Mouse (Mus musculus): ENCODE measurements around the gene Terf2. TPM values are rescaled to one million over a fixed set of nuclear protein-coding genes. Genes with fewer than 3 reads are reported as not detected.
A peak's percentile ranks its signal among the peaks of the same experiment; 100 is the strongest.
"Not testable (repeated sequence)": the region's sequence is repeated elsewhere in the genome, so short reads cannot be mapped to it uniquely, and the experiment has no call there.

Gene Terf2
- polyA plus RNA-seq, 1 experiment from 2014 or later = 18.9 TPM

- H3K4me2 ChIP-seq (replicated peaks) = no peak overlapping the region
- H3K4me3 ChIP-seq (replicated peaks) = no peak overlapping the region
- ATAC-seq (ENCODE audit: insufficient number of reproducible peaks, low FRiP score, low TSS enrichment, low read depth) = no peak
- no peaks in the 10 kb centered on the region for H3K9me3 ChIP-seq (replicated peaks)
- H3K36me3 ChIP-seq = no peaks in the 10 kb centered on the region
- WGBS = 59% methylated on average over 4 of the region's 4 CpGs
- no peak overlapping the region for H3K9ac ChIP-seq
- H3K27ac ChIP-seq (replicated peaks) = no peak overlapping the region
- H3K4me1 ChIP-seq = peaks cover 16% of the 10 kb centered on the region
- H3K27me3 ChIP-seq = no peaks in the 10 kb centered on the region
Measured at GRCm38 (mm10) chr8:107113209-107113608, 16.9 kb upstream of the Terf2 start.

GRCm38 (mm10) chr8:107111340-107112105 lies 15.2 kb upstream of the Terf2 start:
- 81% methylated on average over 10 of the region's 11 CpGs for WGBS
- no peaks in the 10 kb centered on the region for H3K27me3 ChIP-seq

GRCm38 (mm10) chr8:107110629-107111330 lies 14.4 kb upstream of the Terf2 start:
- 64% methylated on average over 9 of the region's 9 CpGs for WGBS
- peaks cover 10% of the 10 kb centered on the region for H3K4me1 ChIP-seq
- no peak for ATAC-seq (ENCODE audit: insufficient number of reproducible peaks, low FRiP score, low TSS enrichment, low read depth)

More at GRCm38 (mm10) chr8:107111340-107112105, 15.2 kb upstream of the Terf2 start:
- Histone ChIP-seq H3K9ac (no peak overlapping the region), H3K36me3 (no peaks in the 10 kb centered on the region), H3K4me3 (replicated peaks) (no peak overlapping the region), H3K4me1 (peaks cover 16% of the 10 kb centered on the region), H3K4me2 (replicated peaks) (no peak overlapping the region), H3K9me3 (replicated peaks) (no peaks in the 10 kb centered on the region), H3K27ac (replicated peaks) (no peak overlapping the region)
- no peak for ATAC-seq (ENCODE audit: insufficient number of reproducible peaks, low FRiP score, low TSS enrichment, low read depth)

GRCm38 (mm10) chr8:107109816-107110435 lies 13.6 kb upstream of the Terf2 start:
- no peak for ATAC-seq (ENCODE audit: insufficient number of reproducible peaks, low FRiP score, low TSS enrichment, low read depth)
- no peak overlapping the region for H3K4me2 ChIP-seq (replicated peaks)
- peaks cover 8% of the 10 kb centered on the region for H3K4me1 ChIP-seq
- H3K4me3 ChIP-seq (replicated peaks) = no peak overlapping the region
- no peak overlapping the region for H3K9ac ChIP-seq
- no peaks in the 10 kb centered on the region for H3K36me3 ChIP-seq
- no peak overlapping the region for H3K27ac ChIP-seq (replicated peaks)
- no peaks in the 10 kb centered on the region for H3K27me3 ChIP-seq
- no peaks in the 10 kb centered on the region for H3K9me3 ChIP-seq (replicated peaks)
- WGBS = 78% methylated on average over 5 of the region's 5 CpGs

More at GRCm38 (mm10) chr8:107110629-107111330, 14.4 kb upstream of the Terf2 start:
- no peaks in the 10 kb centered on the region for H3K27me3 ChIP-seq
- no peak overlapping the region for H3K27ac ChIP-seq (replicated peaks)
- no peaks in the 10 kb centered on the region for H3K9me3 ChIP-seq (replicated peaks)
- no peak overlapping the region for H3K4me2 ChIP-seq (replicated peaks)
- H3K9ac ChIP-seq = no peak overlapping the region
- H3K4me3 ChIP-seq (replicated peaks) = no peak overlapping the region
- no peaks in the 10 kb centered on the region for H3K36me3 ChIP-seq

GRCm38 (mm10) chr8:107108978-107109720 lies 12.8 kb upstream of the Terf2 start:
- Histone ChIP-seq H3K4me1 (peaks cover under 1% of the 10 kb centered on the region; the same call in 1 of the 2 replicates), H3K27me3 (no peaks in the 10 kb centered on the region), H3K4me3 (replicated peaks) (no peak overlapping the region), H3K27ac (replicated peaks) (no peak overlapping the region), H3K36me3 (no peaks in the 10 kb centered on the region), H3K9me3 (replicated peaks) (no peaks in the 10 kb centered on the region), H3K4me2 (replicated peaks) (0 out of 2 replicates have a peak overlapping the region, but pooled peaks have one; percentile 10), H3K9ac (no peak overlapping the region)
- no peak for ATAC-seq (ENCODE audit: insufficient number of reproducible peaks, low FRiP score, low TSS enrichment, low read depth)
- 57% methylated on average over 23 of the region's 23 CpGs for WGBS

- H3K4me3 ChIP-seq (replicated peaks); H3K9ac ChIP-seq; H3K36me3 ChIP-seq; H3K4me1 ChIP-seq; H3K9me3 ChIP-seq (replicated peaks); H3K27me3 ChIP-seq; H3K27ac ChIP-seq (replicated peaks); H3K4me2 ChIP-seq (replicated peaks); ATAC-seq (ENCODE audit: insufficient number of reproducible peaks, low FRiP score, low TSS enrichment, low read depth): not testable (repeated sequence)
- 95% methylated on average over 5 of the region's 5 CpGs for WGBS
Measured at GRCm38 (mm10) chr8:107108089-107108488, 11.7 kb upstream of the Terf2 start.

- no peaks in the 10 kb centered on the region for H3K4me1 ChIP-seq
- 10% methylated on average over 4 of the region's 4 CpGs for WGBS
- H3K4me2 ChIP-seq (replicated peaks) = no peak overlapping the region
- no peaks in the 10 kb centered on the region for H3K9me3 ChIP-seq (replicated peaks)
- H3K27ac ChIP-seq (replicated peaks) = no peak overlapping the region
- H3K36me3 ChIP-seq = no peaks in the 10 kb centered on the region
- H3K27me3 ChIP-seq = no peaks in the 10 kb centered on the region
- no peak for ATAC-seq (ENCODE audit: insufficient number of reproducible peaks, low FRiP score, low TSS enrichment, low read depth)
- H3K4me3 ChIP-seq (replicated peaks) = no peak overlapping the region
- no peak overlapping the region for H3K9ac ChIP-seq
Measured at GRCm38 (mm10) chr8:107104547-107104946, 8.2 kb upstream of the Terf2 start.

- Histone ChIP-seq H3K4me2 (replicated peaks) (no peak overlapping the region), H3K36me3 (no peaks in the 10 kb centered on the region), H3K27me3 (no peaks in the 10 kb centered on the region), H3K4me1 (0 out of 2 replicates have a peak, but pooled peaks cover 4% of the 10 kb centered on the region), H3K27ac (replicated peaks) (0 out of 2 replicates have a peak overlapping the region, but pooled peaks have one; percentile 17), H3K4me3 (replicated peaks) (no peak overlapping the region), H3K9ac (no peak overlapping the region), H3K9me3 (replicated peaks) (no peaks in the 10 kb centered on the region)
- 49% methylated on average over 2 of the region's 2 CpGs for WGBS
- ATAC-seq (ENCODE audit: insufficient number of reproducible peaks, low FRiP score, low TSS enrichment, low read depth) = no peak
Measured at GRCm38 (mm10) chr8:107100635-107101034, 4.3 kb upstream of the Terf2 start.

- Histone ChIP-seq H3K27me3 (no peaks in the 10 kb centered on the region), H3K27ac (replicated peaks) (peak overlapping the region; percentile 93), H3K9me3 (replicated peaks) (no peaks in the 10 kb centered on the region), H3K9ac (peak overlapping the region; percentile 78), H3K36me3 (peaks cover 15% of the 10 kb centered on the region), H3K4me3 (replicated peaks) (peak overlapping the region; percentile 86), H3K4me2 (replicated peaks) (peak overlapping the region; percentile 56), H3K4me1 (peaks cover 22% of the 10 kb centered on the region)
- WGBS = under 1% methylated on average over 52 of the region's 53 CpGs
- peak; percentile 83 for ATAC-seq (ENCODE audit: insufficient number of reproducible peaks, low FRiP score, low TSS enrichment, low read depth)
Measured at GRCm38 (mm10) chr8:107095717-107096365, 506 bp downstream of the Terf2 start.

- Histone ChIP-seq H3K36me3 (peaks cover 58% of the 10 kb centered on the region), H3K9me3 (replicated peaks) (no peaks in the 10 kb centered on the region), H3K4me3 (replicated peaks) (no peak overlapping the region), H3K27me3 (no peaks in the 10 kb centered on the region), H3K9ac (no peak overlapping the region), H3K4me1 (peaks cover 17% of the 10 kb centered on the region), H3K4me2 (replicated peaks) (no peak overlapping the region), H3K27ac (replicated peaks) (no peak overlapping the region)
- ATAC-seq (ENCODE audit: insufficient number of reproducible peaks, low FRiP score, low TSS enrichment, low read depth) = no peak
- 83% methylated on average over 7 of the region's 7 CpGs for WGBS
Measured at GRCm38 (mm10) chr8:107090531-107090930, 5.8 kb downstream of the Terf2 start.
